Mouse (Mus musculus) ES-Bruce4 (cell line): Measurements from ENCODE around the gene Alg5. TPM values are rescaled to one million over a fixed set of nuclear protein-coding genes. Genes with fewer than 3 reads are reported as not detected.
"Not testable (repeated sequence)": the region's sequence is repeated elsewhere in the genome, so short reads cannot be mapped to it uniquely, and the experiment has no call there.

Source experiments
- H3K27ac ChIP-seq: 2 replicates; pipeline ENCODE4 v1.5.1; 2012; ENCODE audit warnings: low read length, inconsistent platforms; ENCODE audit not compliant: insufficient read depth
- H3K27me3 ChIP-seq: 2 replicates; pipeline ENCODE4 v1.6.1; 2012; ENCODE audit warnings: mild to moderate bottlenecking, low read length, inconsistent platforms; ENCODE audit not compliant: control insufficient read depth, poor library complexity, insufficient read depth, severe bottlenecking
- H3K36me3 ChIP-seq: 2 replicates; pipeline ENCODE4 v1.6.1; 2012; ENCODE audit warnings: inconsistent platforms, mild to moderate bottlenecking, low read length, moderate library complexity; ENCODE audit not compliant: control insufficient read depth, poor library complexity, insufficient read depth, severe bottlenecking
- H3K4me1 ChIP-seq: one replicate; pipeline ENCODE4 v1.8.1; 2011; ENCODE audit warnings: low read length; ENCODE audit not compliant: control insufficient read depth, insufficient read depth
- H3K4me3 ChIP-seq: 2 replicates; pipeline ENCODE4 v1.5.1; 2011; ENCODE audit warnings: low read depth, mild to moderate bottlenecking, low read length
- H3K9ac ChIP-seq: 2 replicates; pipeline ENCODE4 v1.6.1; 2012; ENCODE audit warnings: low read depth, mild to moderate bottlenecking, inconsistent platforms; ENCODE audit not compliant: poor library complexity, severe bottlenecking
- H3K9me3 ChIP-seq: replicated peaks from 2 replicates; pipeline ENCODE4 v1.6.1; 2012; ENCODE audit warnings: mild to moderate bottlenecking, low read length, inconsistent platforms; ENCODE audit not compliant: control insufficient read depth, poor library complexity, insufficient read depth, severe bottlenecking
- CTCF ChIP-seq: IDR thresholded peaks from one replicate; pipeline ENCODE4 v1.8.1; 2011; ENCODE audit warnings: low read depth, low read length
- EP300 ChIP-seq: IDR thresholded peaks from 2 replicates; pipeline ENCODE4 v1.6.1; 2011; ENCODE audit warnings: low read depth, low read length; ENCODE audit not compliant: insufficient read depth
- POLR2A ChIP-seq: IDR thresholded peaks from one replicate; pipeline ENCODE4 v1.8.1; 2011; ENCODE audit warnings: low read length; ENCODE audit not compliant: insufficient read depth
- polyA plus RNA-seq: library from polyadenylated mRNA; stranded (reverse); fragments of >200 nt; gene quantifications from 2 replicates; pipeline ENCODE4 v1.2.4, GENCODE M21; 2011; ENCODE audit warnings: low read depth; ENCODE audit not compliant: missing spikeins, insufficient read depth, insufficient read length

Alg5 gene
- polyA plus RNA-seq, 1 experiment = 22.9 TPM

DNA sequence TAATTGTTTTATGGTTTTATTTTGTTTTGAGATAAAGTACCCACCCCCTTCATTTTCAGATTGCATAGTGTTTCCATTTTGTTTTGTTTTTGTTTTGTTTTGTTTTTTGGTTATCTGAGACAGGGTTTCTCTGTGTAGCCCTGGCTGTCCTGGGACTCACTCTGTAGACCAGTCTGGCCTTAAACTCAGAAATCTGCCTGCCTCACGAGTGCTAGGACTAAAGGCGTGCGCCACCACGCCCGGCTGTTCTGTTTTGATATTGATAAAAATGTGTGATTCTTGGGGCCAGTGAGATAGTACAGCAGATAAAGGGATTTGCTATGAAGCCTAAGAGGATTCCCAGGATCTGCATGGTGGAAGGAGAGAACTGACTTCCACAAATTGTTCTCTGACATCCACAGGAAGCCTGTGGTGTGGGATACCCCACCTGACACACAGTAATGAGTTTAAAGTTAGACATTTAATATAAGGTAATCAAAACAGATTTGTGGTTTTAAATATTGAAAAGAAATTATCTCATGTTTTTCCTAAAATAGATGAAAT lies 35.5 kb upstream of the Alg5 start:
- Histone ChIP-seq H3K27ac (no peak overlapping the region), H3K36me3 (peaks cover 62% of the 10 kb centered on the region), H3K4me3 (no peak overlapping the region), H3K9ac (no peak overlapping the region), H3K9me3 (no peaks in the 10 kb centered on the region), H3K4me1 (no peaks in the 10 kb centered on the region), H3K27me3 (no peaks in the 10 kb centered on the region)
- TF ChIP-seq CTCF = no peak
- no peak for TF ChIP-seq POLR2A
- TF ChIP-seq EP300 = no peak

DNA sequence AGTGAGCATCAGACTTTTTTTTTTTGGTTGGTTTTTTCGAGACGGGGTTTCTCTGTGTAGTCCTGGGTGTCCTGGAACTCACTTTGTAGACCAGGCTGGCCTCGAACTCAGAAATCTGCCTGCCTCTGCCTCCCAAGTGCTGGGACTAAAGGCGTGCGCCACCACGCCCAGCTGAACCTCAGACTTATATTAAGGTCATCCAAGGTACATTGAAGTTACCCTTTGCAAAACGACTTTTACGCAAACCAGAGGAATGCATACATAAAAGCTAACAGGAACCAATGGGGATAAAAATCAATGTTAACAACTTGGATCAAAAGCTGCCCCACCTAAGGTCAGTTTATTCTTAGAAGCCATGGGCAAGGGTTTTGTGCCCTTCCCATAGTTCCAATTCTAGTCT lies 31.2 kb upstream of the Alg5 start:
- not testable (repeated sequence) for H3K4me3 ChIP-seq, H3K27ac ChIP-seq, H3K4me1 ChIP-seq, H3K9me3 ChIP-seq, H3K27me3 ChIP-seq, H3K9ac ChIP-seq
- peaks cover 66% of the 10 kb centered on the region for H3K36me3 ChIP-seq

DNA sequence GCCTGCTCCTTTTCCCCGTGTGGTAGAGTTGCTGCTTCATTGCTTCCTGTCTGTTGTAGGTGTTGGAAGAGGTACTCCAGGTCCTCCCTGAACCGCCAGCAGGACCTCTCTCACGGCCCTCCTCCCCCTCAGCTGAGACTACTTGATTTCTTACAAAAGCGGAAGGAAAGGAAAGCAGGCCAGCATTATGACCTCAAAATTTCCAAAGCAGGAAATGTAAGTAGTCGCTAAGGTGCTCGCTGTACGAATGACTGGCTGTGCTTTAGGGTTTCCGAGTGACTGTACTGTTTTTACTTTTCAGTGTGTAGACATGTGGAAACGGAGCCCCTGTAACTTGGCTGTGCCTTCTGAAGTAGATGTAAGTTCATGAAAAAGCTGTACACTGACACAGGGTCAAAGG lies 26.4 kb upstream of the Alg5 start:
- no peak overlapping the region for H3K27ac ChIP-seq
- no peak overlapping the region for H3K4me3 ChIP-seq
- H3K36me3 ChIP-seq = peaks cover 71% of the 10 kb centered on the region
- no peaks in the 10 kb centered on the region for H3K27me3 ChIP-seq
- H3K4me1 ChIP-seq = no peaks in the 10 kb centered on the region
- TF ChIP-seq CTCF (no peak), EP300 (no peak), POLR2A (no peak)
- no peaks in the 10 kb centered on the region for H3K9me3 ChIP-seq
- H3K9ac ChIP-seq = no peak overlapping the region

GRCm38 (mm10) chr3:54714253-54714652 lies 21.1 kb upstream of the Alg5 start, which contains the start of gene Gm21958:
TSS of gene Gm21958 (minus strand) at chr3:54714353.
- H3K9ac ChIP-seq = no peak within 1 kb of the TSS
- H3K4me3 ChIP-seq = no peak within 1 kb of the TSS
- H3K9me3 ChIP-seq = no peaks in the 10 kb centered on the region
- H3K27me3 ChIP-seq = no peaks in the 10 kb centered on the region
- no peaks in the 10 kb centered on the region for H3K4me1 ChIP-seq
- H3K27ac ChIP-seq = no peak within 1 kb of the TSS
- TF ChIP-seq EP300 (no peak), POLR2A (no peak), CTCF (no peak)
- peaks cover 69% of the 10 kb centered on the region for H3K36me3 ChIP-seq

GRCm38 (mm10) chr3:54715461-54715860 lies 19.9 kb upstream of the Alg5 start:
- H3K4me1 ChIP-seq = no peaks in the 10 kb centered on the region
- H3K36me3 ChIP-seq = peaks cover 61% of the 10 kb centered on the region
- H3K4me3 ChIP-seq = no peak overlapping the region
- no peaks in the 10 kb centered on the region for H3K9me3 ChIP-seq
- no peak overlapping the region for H3K27ac ChIP-seq
- no peak for TF ChIP-seq POLR2A
- no peak for TF ChIP-seq EP300
- no peak for TF ChIP-seq CTCF
- H3K9ac ChIP-seq = no peak overlapping the region
- H3K27me3 ChIP-seq = no peaks in the 10 kb centered on the region

GRCm38 (mm10) chr3:54717348-54717747 lies 18.0 kb upstream of the Alg5 start:
- Histone ChIP-seq H3K9me3 (no peaks in the 10 kb centered on the region), H3K27ac (no peak overlapping the region), H3K36me3 (peaks cover 54% of the 10 kb centered on the region), H3K4me1 (no peaks in the 10 kb centered on the region), H3K4me3 (no peak overlapping the region), H3K9ac (no peak overlapping the region), H3K27me3 (no peaks in the 10 kb centered on the region)
- TF ChIP-seq EP300 = no peak
- no peak for TF ChIP-seq POLR2A
- TF ChIP-seq CTCF = no peak
